ENCODE assay signal across 8 mouse cellular contexts in genomic region chr11:70656964-70657363, GRCm38 (mm10). TPM values are rescaled to one million over a fixed set of nuclear protein-coding genes. Genes with fewer than 3 reads are reported as not detected.
DNase-seq lines count a peak whose midpoint lies in the region; ATAC-seq and TF ChIP-seq lines count a peak whose summit lies in the region.

Gene Eno3, plus strand, starts transcription at chr11:70657202.

- H3K36me3 ChIP-seq in forebrain, embryonic 15.5 days, result peaks cover 6% of the 10 kb centered on the region; the same call in 1 of the 2 replicates
- no peaks in the 10 kb centered on the region; the same call in 1 of the 2 replicates for H3K36me3 ChIP-seq in hindbrain, embryonic 11.5 days (ENCODE audit: control insufficient read depth, insufficient read depth, low read length)

- peak within 1 kb of the TSS; percentile 72 for H3K4me2 ChIP-seq in forebrain, embryonic 15.5 days (replicated peaks)
- H3K4me2 ChIP-seq in hindbrain, embryonic 11.5 days (replicated peaks; ENCODE audit: low read depth, low read length), result peak within 1 kb of the TSS; percentile 84

- WGBS in lung, adult 2 months, result 50% methylated on average over 3 of the region's 3 CpGs
- 19% methylated on average over 3 of the region's 3 CpGs for WGBS in forebrain, embryonic 15.5 days
- 0% methylated on average over 3 of the region's 3 CpGs for WGBS in hindbrain, embryonic 11.5 days

- peak within 1 kb of the TSS; percentile 97 for H3K27ac ChIP-seq in forebrain, embryonic 15.5 days (replicated peaks)
- H3K27ac ChIP-seq in hindbrain, embryonic 11.5 days (ENCODE audit: low read depth, low read length), result peak within 1 kb of the TSS; percentile 96; the same call in 1 of the 2 replicates

- TF ChIP-seq CTCF in lung, adult 2 months (IDR thresholded peaks at IDR 0.05; ENCODE audit: insufficient read depth, low read length), result no peak

- no peak for DNase-seq in lung, adult 2 months
- DNase-seq in lung, postnatal 25 days (ENCODE audit: low spot score), result no peak
- DNase-seq in adrenal gland, adult 8-10 months, result no peak
- no peak for DNase-seq in hindbrain, embryonic 11.5 days (ENCODE audit: low spot score)
- no peak for DNase-seq in layer of hippocampus, postnatal 14 days (ENCODE audit: low spot score in 2 of 2)
- no peak for DNase-seq in left cerebral cortex, postnatal 14 days (ENCODE audit: low spot score in 2 of 2)

- no peaks in the 10 kb centered on the region for H3K27me3 ChIP-seq in forebrain, embryonic 15.5 days
- H3K27me3 ChIP-seq in hindbrain, embryonic 11.5 days (ENCODE audit: control insufficient read depth, insufficient read depth, low read length), result no peaks in the 10 kb centered on the region

- intact Hi-C loops in left cerebral cortex, postnatal 14 days (cut with DNase I), result no loop called here

- peaks cover 17% of the 10 kb centered on the region for H3K4me1 ChIP-seq in lung, adult 2 months (ENCODE audit: control insufficient read depth, insufficient read depth, low read length)
- peaks cover 37% of the 10 kb centered on the region for H3K4me1 ChIP-seq in forebrain, embryonic 15.5 days
- H3K4me1 ChIP-seq in hindbrain, embryonic 11.5 days (replicated peaks; ENCODE audit: control insufficient read depth, insufficient read depth, low read length), result 0 out of 2 replicates have a peak, but pooled peaks cover 10% of the 10 kb centered on the region

- peak within 1 kb of the TSS; percentile 61 for H3K4me3 ChIP-seq in lung, adult 2 months (replicated peaks; ENCODE audit: extremely low read depth, low read depth, low read length)
- peak within 1 kb of the TSS; percentile 99 for H3K4me3 ChIP-seq in forebrain, embryonic 15.5 days
- H3K4me3 ChIP-seq in hindbrain, embryonic 11.5 days (ENCODE audit: low read depth, low read length), result peak within 1 kb of the TSS; percentile 99

- no peak for ATAC-seq in forebrain, embryonic 15.5 days (replicated peaks)
- ATAC-seq in hindbrain, embryonic 11.5 days (ENCODE audit: low FRiP score), result no peak
- ATAC-seq in megakaryocyte-erythroid progenitor cell, adult 5-6 weeks (replicated peaks; ENCODE audit: low FRiP score, low TSS enrichment, poor library complexity, severe bottlenecking), result no peak

- TF ChIP-seq POLR2A in lung, adult 2 months (IDR thresholded peaks at IDR 0.05; ENCODE audit: borderline replicate concordance, extremely low read depth, low read depth, low read length), result no peak

- H3K9ac ChIP-seq in forebrain, embryonic 15.5 days (replicated peaks), result peak within 1 kb of the TSS; percentile 97
- peak within 1 kb of the TSS; percentile 97 for H3K9ac ChIP-seq in hindbrain, embryonic 11.5 days (ENCODE audit: low read depth, low read length)

- H3K9me3 ChIP-seq in forebrain, embryonic 15.5 days, result no peaks in the 10 kb centered on the region
- H3K9me3 ChIP-seq in hindbrain, embryonic 11.5 days (ENCODE audit: control insufficient read depth, low read length), result no peaks in the 10 kb centered on the region

RNA-seq across cellular contexts. Expression of gene Eno3, which starts in this region (rescaled TPM):
- polyA plus RNA-seq in lung, adult 2 months (2012; rRNA removed), result 19.6 and 97.3 TPM in 2 replicates
- total RNA-seq in adrenal gland, adult 8-10 months (2022), result 10 to 100 TPM; 39.4 to 66.5 (median 54.7) TPM
- polyA plus RNA-seq in forebrain, embryonic 15.5 days (2015; fragmentation: Nextera tagmentation; extraction: Ambion mirVana), result 6.3 and 8.4 TPM in 2 replicates
- 23.2 and 26.2 TPM in 2 replicates for polyA plus RNA-seq in hindbrain, embryonic 11.5 days (2014; fragmentation: Nextera tagmentation; extraction: Ambion mirVana)
- total RNA-seq in megakaryocyte-erythroid progenitor cell, adult 5-6 weeks (2014; fragmentation: Nextera tagmentation), result 16.7 and 33.7 TPM in 2 replicates
- total RNA-seq in megakaryocyte-erythroid progenitor cell, adult 5-6 weeks (2017), result 8.4 and 16.5 TPM in 2 replicates
- 10 to 100 TPM in 1 of 2 experiments, 1 to 10 TPM in 1; 5.9 to 10.1 TPM for total RNA-seq in layer of hippocampus, postnatal 14 days (2021)
- 1 to 10 TPM; 8.3 to 8.6 TPM for total RNA-seq in left cerebral cortex, postnatal 14 days (2021)
